Mouse (Mus musculus) left cerebral cortex, adult 2 months (tissue): ENCODE data around the gene Olfr414. TPM values are rescaled to one million over a fixed set of nuclear protein-coding genes. Genes with fewer than 3 reads are reported as not detected.

Source experiments
- DNase-seq, 2 experiments: peaks; one replicate each; pipeline ENCODE4 v3.0.0; 2021 to 2022; ENCODE audit warnings: low spot score in 2 of 2, mixed read lengths in 1 of 2; ENCODE audit errors: extremely low spot score in 1 of 2
- H3K27ac ChIP-seq: fragments of 200-600 bp; 2 replicates; pipeline ENCODE4 v1.8.1; 2022
- H3K4me3 ChIP-seq: fragments of 200-600 bp; 2 replicates; pipeline ENCODE4 v1.8.1; 2022
- CTCF ChIP-seq: fragments of 200-600 bp; IDR thresholded peaks from 2 replicates; pipeline ENCODE4 v1.8.1; 2022; ENCODE audit warnings: antibody characterized with exemption, mild to moderate bottlenecking, moderate library complexity
- intact Hi-C: fragments of 180-260 bp; cut with DNase I; formaldehyde crosslinking; loops from one replicate; pipeline ENCODE4 v1.15.1; 2025
- long read RNA-seq, 2 experiments: library from polyadenylated mRNA; stranded (forward); transcript quantifications; one replicate each; pipeline ENCODE4 v2.0.0; 2021; ENCODE audit warnings: borderline mapping rate in 2 of 2
- total RNA-seq, 2 experiments: library from RNA; stranded (reverse); gene quantifications; 2 replicates each; pipeline ENCODE4 v1.2.3; 2021

The Olfr414 gene
- total RNA-seq = not detected
- long read RNA-seq, experiment 1 = 0 reads
- long read RNA-seq, experiment 2 = 0 reads

- TF ChIP-seq CTCF = no peak
- Histone ChIP-seq H3K4me3 (no peak within 1 kb of the TSS), H3K27ac (no peak within 1 kb of the TSS)
- DNase-seq = no peak
- intact Hi-C loops = no loop called here
These were observed at the start of gene Olfr414 for GRCm38 (mm10) chr1:174423764-174424163. TSS of gene Olfr414 (plus strand) at chr1:174424064.

- no peak for TF ChIP-seq CTCF
- H3K27ac ChIP-seq = no peak within 1 kb of the TSS
- DNase-seq = no peak
- no peak within 1 kb of the TSS for H3K4me3 ChIP-seq
- intact Hi-C loops = no loop called here
These were observed 33.1 kb upstream of the Olfr414 start, which contains the start of gene Olfr248 for GRCm38 (mm10) chr1:174390746-174391145. TSS of gene Olfr248 (plus strand) at chr1:174391046.

- Histone ChIP-seq H3K4me3 (no peak overlapping the region), H3K27ac (no peak overlapping the region)
- no peak for TF ChIP-seq CTCF
- no peak for DNase-seq
- intact Hi-C loops = no loop called here
These were observed 905 bp upstream of the Olfr414 start for GRCm38 (mm10) chr1:174422959-174423358.

- no peak for DNase-seq
- TF ChIP-seq CTCF = no peak
- Histone ChIP-seq H3K27ac (no peak overlapping the region), H3K4me3 (no peak overlapping the region)
- intact Hi-C loops = no loop called here
These were observed 2.5 kb downstream of the Olfr414 start for GRCm38 (mm10) chr1:174426180-174426986.

GRCm38 (mm10) chr1:174427402-174427801 lies 3.5 kb downstream of the Olfr414 start:
- no peak for TF ChIP-seq CTCF
- intact Hi-C loops = no loop called here

GRCm38 (mm10) chr1:174428407-174428806 lies 4.5 kb downstream of the Olfr414 start:
- intact Hi-C loops = no loop called here
- no peak overlapping the region for H3K4me3 ChIP-seq
- DNase-seq = no peak
- TF ChIP-seq CTCF = no peak
- H3K27ac ChIP-seq = no peak overlapping the region

More at GRCm38 (mm10) chr1:174427402-174427801, 3.5 kb downstream of the Olfr414 start:
- no peak for DNase-seq
- H3K27ac ChIP-seq = no peak overlapping the region
- no peak overlapping the region for H3K4me3 ChIP-seq

- intact Hi-C loops = no loop called here
- H3K4me3 ChIP-seq = no peak overlapping the region
- DNase-seq = no peak
- TF ChIP-seq CTCF = no peak
- H3K27ac ChIP-seq = no peak overlapping the region
These were observed 10.3 kb downstream of the Olfr414 start for GRCm38 (mm10) chr1:174434121-174434520.

- TF ChIP-seq CTCF = no peak
- no peak within 1 kb of the TSS for H3K4me3 ChIP-seq
- DNase-seq = no peak
- no peak within 1 kb of the TSS for H3K27ac ChIP-seq
- intact Hi-C loops = no loop called here
These were observed 17.9 kb downstream of the Olfr414 start, which contains the start of gene Olfr220 for GRCm38 (mm10) chr1:174441782-174442181. TSS of gene Olfr220 (plus strand) at chr1:174442082.

- Histone ChIP-seq H3K4me3 (no peak overlapping the region), H3K27ac (no peak overlapping the region)
- intact Hi-C loops = no loop called here
- TF ChIP-seq CTCF = no peak
- DNase-seq = no peak
These were observed 31.2 kb downstream of the Olfr414 start for GRCm38 (mm10) chr1:174455100-174455499.

- H3K27ac ChIP-seq = no peak overlapping the region
- H3K4me3 ChIP-seq = no peak overlapping the region
- no peak for DNase-seq
- TF ChIP-seq CTCF = no peak
- intact Hi-C loops = loop anchor here (10.0 kb wide), 1 partner anchor 611 kb away; no protein-coding TSS in a partner anchor
These were observed 41.5 kb downstream of the Olfr414 start for GRCm38 (mm10) chr1:174465385-174465784.

GRCm38 (mm10) chr1:174466240-174466639 lies 42.4 kb downstream of the Olfr414 start:
- no peak overlapping the region for H3K4me3 ChIP-seq
- intact Hi-C loops = loop anchor here (2.0 to 10.0 kb wide), 3 partner anchors 297 to 1009 kb away; no protein-coding TSS in a partner anchor
- no peak overlapping the region for H3K27ac ChIP-seq
- peak; percentile 70 for TF ChIP-seq CTCF
- no peak for DNase-seq

GRCm38 (mm10) chr1:174469736-174470135 lies 45.9 kb downstream of the Olfr414 start:
- no peak overlapping the region for H3K27ac ChIP-seq
- no peak overlapping the region for H3K4me3 ChIP-seq
- intact Hi-C loops = loop anchor here (2.0 to 10.0 kb wide), 3 partner anchors 85 to 615 kb away; no protein-coding TSS in a partner anchor
- TF ChIP-seq CTCF = peak; percentile 78
- peak; percentile 26 to 44 for DNase-seq

GRCm38 (mm10) chr1:174482567-174482966 lies 58.7 kb downstream of the Olfr414 start:
- no peak overlapping the region for H3K4me3 ChIP-seq
- peak overlapping the region; percentile 24; the same call in 1 of the 2 replicates for H3K27ac ChIP-seq
- no peak for TF ChIP-seq CTCF
- intact Hi-C loops = no loop called here
- no peak for DNase-seq

Other genes with a start within 250 kb of the Olfr414 start
- gene Olfr419, start 172.0 kb upstream of the Olfr414 start, total RNA-seq = not detected
- gene Mptx1, start 93.5 kb upstream of the Olfr414 start, total RNA-seq = not detected
- gene Olfr417, start 58.9 kb upstream of the Olfr414 start, total RNA-seq = not detected
- gene Olfr248, start 33.0 kb upstream of the Olfr414 start, total RNA-seq = not detected
- gene Olfr220, start 18.0 kb downstream of the Olfr414 start, total RNA-seq = not detected
- gene Fmn2, start 77.8 kb downstream of the Olfr414 start, total RNA-seq = 10 to 100 TPM; 81.5 to 87.0 TPM